Mouse (Mus musculus) adrenal gland, postnatal 0 days (tissue): ENCODE data around the gene Huwe1. TPM values are rescaled to one million over a fixed set of nuclear protein-coding genes. Genes with fewer than 3 reads are reported as not detected.

Source experiments
- microRNA-seq: library from miRNA; unstranded; fragments of <30 nt; microRNA quantifications from one replicate; pipeline ENCODE4, GENCODE M21; 2016; ENCODE audit warnings: borderline replicate concordance; ENCODE audit not compliant: insufficient number of aligned reads
- polyA plus RNA-seq: library from polyadenylated mRNA; unstranded; fragments of >200 nt; fragmentation: Nextera tagmentation; extraction: Ambion mirVana; gene quantifications from 2 replicates; pipeline ENCODE4 v1.2.1, GENCODE M21; 2015

The Huwe1 gene
- 16.6 and 24.0 TPM in 2 replicates for polyA plus RNA-seq

GRCm38 (mm10) chrX:151800701-151801511 lies at the start of gene Huwe1:
Gene Huwe1, plus strand, starts transcription at chrX:151800807.

Small RNAs within 50 kb of the gene (microRNA-seq; reads per million reads assigned to microRNA genes)
- gene Mir3113 (not detected), gene Mir98 (9,847 reads per million, percentile 93 among the genes with 10 or more reads in this experiment), gene Mirlet7f-2 (5,064 reads per million, percentile 90 among the genes with 10 or more reads in this experiment)

Other genes with a start within 250 kb of the Huwe1 start
- gene Hsd17b10, start 201.0 kb downstream of the Huwe1 start, polyA plus RNA-seq, result 214 and 242 TPM in 2 replicates
- gene Ribc1, start 215.5 kb downstream of the Huwe1 start, polyA plus RNA-seq, result 1.5 and 3.5 TPM in 2 replicates
- 42.3 and 50.2 TPM in 2 replicates for gene Smc1a, start 215.6 kb downstream of the Huwe1 start, polyA plus RNA-seq